Mouse (Mus musculus) Patski (cell line): ENCODE results near the gene Wnt3a. TPM values are rescaled to one million over a fixed set of nuclear protein-coding genes. Genes with fewer than 3 reads are reported as not detected.

Source experiments
- ATAC-seq: fragments of 100-300 bp; one replicate; pipeline ENCODE4 v1.8.0; 2021
- CTCF ChIA-PET: fragments of 350-600 bp; sonication (Branson Sonifier 250); formaldehyde crosslinking; loops from one replicate; lab custom pipeline; 2022; ENCODE audit warnings: inconsistent platforms; lab: Charles Lee
- POLR2A ChIA-PET: fragments of 350-600 bp; sonication (Branson Sonifier 250); formaldehyde crosslinking; loops from one replicate; lab custom pipeline; 2022; ENCODE audit warnings: antibody characterized with exemption, inconsistent platforms; lab: Charles Lee
- DNase-seq: peaks from one replicate; pipeline ENCODE4 v3.0.0-alpha.2; 2011; ENCODE audit warnings: low read depth, low spot score
- H3K27me3 ChIP-seq: fragments of 371-371 bp; one replicate; pipeline ENCODE4 v1.5.1; 2021
- CTCF ChIP-seq: fragments of 100-300 bp; IDR thresholded peaks from one replicate; pipeline ENCODE4 v1.5.1; 2021
- in situ Hi-C: fragments of 300-500 bp; cut with MboI; formaldehyde crosslinking; loops from 3 replicates; pipeline ENCODE4 v1.11.1; 2018; ENCODE audit warnings: low pct_unique_long_range_greater_than_20kb, mixed read lengths
- polyA plus RNA-seq: library from polyadenylated mRNA; unstranded; gene quantifications from one replicate; pipeline ENCODE4 v1.2.3, GENCODE M21; 2021

Gene Wnt3a
- polyA plus RNA-seq, 1 experiment from 2014 or later = not detected

- TF ChIP-seq CTCF = no peak
- DNase-seq = no peak
- H3K27me3 ChIP-seq = no peaks in the 10 kb centered on the region
- ChIA-PET CTCF (interaction anchor here (0.8 to 1.5 kb wide), 4 partner anchors 16 to 97 kb away, joined by 3 to 5 read pairs (median 3); no protein-coding TSS in a partner anchor), POLR2A (interaction anchor here (1.3 kb wide), 1 partner anchor 25 kb away, joined by 3 read pairs; no protein-coding TSS in a partner anchor)
- no peak for ATAC-seq
- in situ Hi-C loops = no loop called here
These were observed 39.1 kb upstream of the Wnt3a start for GRCm38 (mm10) chr11:59329616-59330015.

- H3K27me3 ChIP-seq = no peaks in the 10 kb centered on the region
- POLR2A ChIA-PET = interaction anchor here (0.7 kb wide), 1 partner anchor 24 kb away, joined by 3 read pairs; no protein-coding TSS in a partner anchor
- DNase-seq (no peak), ATAC-seq (no peak)
- CTCF ChIA-PET = interaction anchor here (2.6 kb wide), 1 partner anchor 19 kb away, joined by 8 read pairs; no protein-coding TSS in a partner anchor
- no peak for TF ChIP-seq CTCF
- in situ Hi-C loops = no loop called here
These were observed 37.1 kb upstream of the Wnt3a start for GRCm38 (mm10) chr11:59327625-59328024.

- ChIA-PET POLR2A (no interaction called here), CTCF (interaction anchor here (1.0 kb wide), 1 partner anchor 11 kb away, joined by 3 read pairs; no protein-coding TSS in a partner anchor)
- in situ Hi-C loops = no loop called here
- ATAC-seq = no peak
- DNase-seq = no peak
- no peak for TF ChIP-seq CTCF
- no peaks in the 10 kb centered on the region for H3K27me3 ChIP-seq
These were observed 34.2 kb upstream of the Wnt3a start for GRCm38 (mm10) chr11:59324777-59325176.

GRCm38 (mm10) chr11:59322988-59323387 is 32.4 kb upstream of the Wnt3a start:
- ChIA-PET CTCF (interaction anchor here (0.8 to 1.5 kb wide), 4 partner anchors 13 to 32 kb away, joined by 3 to 4 read pairs (median 3); no protein-coding TSS in a partner anchor), POLR2A (no interaction called here)
- ATAC-seq (no peak), DNase-seq (no peak)
- in situ Hi-C loops = no loop called here
- no peak for TF ChIP-seq CTCF
- H3K27me3 ChIP-seq = no peaks in the 10 kb centered on the region

- in situ Hi-C loops = no loop called here
- ATAC-seq (no peak), DNase-seq (no peak)
- ChIA-PET POLR2A (no interaction called here), CTCF (no interaction called here)
- no peak for TF ChIP-seq CTCF
- no peaks in the 10 kb centered on the region for H3K27me3 ChIP-seq
These were observed 26.0 kb upstream of the Wnt3a start for GRCm38 (mm10) chr11:59316517-59316916.

- DNase-seq (no peak), ATAC-seq (peak; percentile 18)
- CTCF ChIA-PET = interaction anchor here (0.8 to 1.8 kb wide), 5 partner anchors 11 to 105 kb away, joined by 3 to 5 read pairs (median 3); no protein-coding TSS in a partner anchor
- H3K27me3 ChIP-seq = no peaks in the 10 kb centered on the region
- in situ Hi-C loops = no loop called here
- POLR2A ChIA-PET = interaction anchor here (0.6 to 1.8 kb wide), 2 partner anchors 12 to 149 kb away, joined by 3 to 5 read pairs; no protein-coding TSS in a partner anchor
- no peak for TF ChIP-seq CTCF
These were observed 23.4 kb upstream of the Wnt3a start for GRCm38 (mm10) chr11:59313944-59314343.

- DNase-seq (no peak), ATAC-seq (no peak)
- in situ Hi-C loops = no loop called here
- ChIA-PET CTCF (interaction anchor here (1.0 to 1.8 kb wide), 6 partner anchors 10 to 99 kb away, joined by 3 to 5 read pairs (median 4); no protein-coding TSS in a partner anchor), POLR2A (interaction anchor here (1.4 to 1.8 kb wide), 2 partner anchors 13 to 112 kb away, joined by 4 to 5 read pairs; no protein-coding TSS in a partner anchor)
- TF ChIP-seq CTCF = no peak
- no peaks in the 10 kb centered on the region for H3K27me3 ChIP-seq
These were observed 22.7 kb upstream of the Wnt3a start for GRCm38 (mm10) chr11:59313029-59313811.

- no peak for ATAC-seq
- in situ Hi-C loops = no loop called here
- H3K27me3 ChIP-seq = no peaks in the 10 kb centered on the region
These were observed 21.9 kb upstream of the Wnt3a start for GRCm38 (mm10) chr11:59312501-59312900.

GRCm38 (mm10) chr11:59312060-59312459 is 21.5 kb upstream of the Wnt3a start:
- TF ChIP-seq CTCF = no peak
- DNase-seq (no peak), ATAC-seq (no peak)
- ChIA-PET POLR2A (interaction anchor here (1.4 kb wide), 1 partner anchor 113 kb away, joined by 4 read pairs; no protein-coding TSS in a partner anchor), CTCF (interaction anchor here (1.0 to 1.4 kb wide), 5 partner anchors 18 to 113 kb away, joined by 3 to 4 read pairs (median 4); no protein-coding TSS in a partner anchor)
- in situ Hi-C loops = no loop called here
- no peaks in the 10 kb centered on the region for H3K27me3 ChIP-seq

More at GRCm38 (mm10) chr11:59312501-59312900, 21.9 kb upstream of the Wnt3a start:
- CTCF ChIA-PET = interaction anchor here (1.0 to 1.8 kb wide), 7 partner anchors 9 to 100 kb away, joined by 3 to 5 read pairs (median 4); no protein-coding TSS in a partner anchor
- TF ChIP-seq CTCF = no peak
- no peak for DNase-seq
- POLR2A ChIA-PET = interaction anchor here (1.4 kb wide), 1 partner anchor 113 kb away, joined by 4 read pairs; no protein-coding TSS in a partner anchor

GRCm38 (mm10) chr11:59309976-59310375 is 19.4 kb upstream of the Wnt3a start:
- ATAC-seq (no peak), DNase-seq (no peak)
- ChIA-PET POLR2A (interaction anchor here (0.7 to 1.1 kb wide), 2 partner anchors 22 to 161 kb away, joined by 3 read pairs; no protein-coding TSS in a partner anchor), CTCF (interaction anchor here (0.6 to 1.0 kb wide), 2 partner anchors 13 to 115 kb away, joined by 3 read pairs; no protein-coding TSS in a partner anchor)
- in situ Hi-C loops = no loop called here
- H3K27me3 ChIP-seq = no peaks in the 10 kb centered on the region
- TF ChIP-seq CTCF = no peak
